Mouse (Mus musculus) cerebral cortex, adult 2 months (tissue): ENCODE data around the gene Ccm2.

Experiments
- WGBS: fragments of 180-500 bp; shearing (Covaris S2); methylation state at CpG from one replicate; pipeline ENCODE4 v1.1.7; 2018; 5-methylcytosine and 5-hydroxymethylcytosine counted together

The Ccm2 gene

DNA sequence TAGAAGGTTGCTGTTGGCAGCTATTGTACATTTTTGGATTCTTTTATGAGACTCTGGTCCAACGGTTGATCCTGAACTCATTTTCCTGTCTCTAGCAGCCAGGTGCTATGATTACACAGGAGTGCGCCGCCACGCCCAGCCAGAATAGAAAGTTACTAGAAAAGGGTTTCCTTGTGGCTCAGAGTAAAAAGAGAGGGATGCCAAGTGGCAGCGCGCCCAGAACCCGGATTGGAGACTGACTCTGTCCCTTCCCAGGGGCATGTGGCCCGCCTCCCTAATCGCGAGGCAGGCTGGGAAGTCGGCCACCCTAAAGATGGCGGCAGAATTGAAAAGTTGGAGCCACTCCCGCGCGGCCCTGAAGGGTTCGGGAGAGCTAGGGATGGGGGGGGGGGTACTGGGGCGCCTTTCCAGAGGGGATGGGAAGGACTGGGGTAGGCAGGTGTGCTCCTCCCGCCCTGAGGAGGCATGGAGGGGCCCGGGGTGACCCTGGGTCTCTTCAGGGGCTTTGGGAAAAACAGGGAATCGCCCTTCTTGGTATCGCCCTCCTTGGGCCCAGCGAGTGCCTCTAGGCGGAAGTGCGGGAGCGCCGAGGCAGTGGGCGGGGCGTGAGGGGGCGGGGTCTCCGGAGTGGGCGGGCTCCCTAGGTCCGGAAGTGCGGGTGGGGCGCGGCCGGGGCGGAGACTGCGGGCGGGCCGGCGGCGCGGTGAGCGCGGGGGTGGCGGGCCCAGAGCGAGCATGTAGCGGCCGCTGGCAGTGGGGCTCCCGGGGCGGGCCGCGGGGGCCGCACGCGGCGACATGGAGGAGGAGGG, at the start of gene Ccm2:
Ccm2 (plus strand) TSS at position 683 of the 809 bp plus-strand sequence.
- WGBS: 2% methylated on average over 32 of the region's 57 CpGs

DNA sequence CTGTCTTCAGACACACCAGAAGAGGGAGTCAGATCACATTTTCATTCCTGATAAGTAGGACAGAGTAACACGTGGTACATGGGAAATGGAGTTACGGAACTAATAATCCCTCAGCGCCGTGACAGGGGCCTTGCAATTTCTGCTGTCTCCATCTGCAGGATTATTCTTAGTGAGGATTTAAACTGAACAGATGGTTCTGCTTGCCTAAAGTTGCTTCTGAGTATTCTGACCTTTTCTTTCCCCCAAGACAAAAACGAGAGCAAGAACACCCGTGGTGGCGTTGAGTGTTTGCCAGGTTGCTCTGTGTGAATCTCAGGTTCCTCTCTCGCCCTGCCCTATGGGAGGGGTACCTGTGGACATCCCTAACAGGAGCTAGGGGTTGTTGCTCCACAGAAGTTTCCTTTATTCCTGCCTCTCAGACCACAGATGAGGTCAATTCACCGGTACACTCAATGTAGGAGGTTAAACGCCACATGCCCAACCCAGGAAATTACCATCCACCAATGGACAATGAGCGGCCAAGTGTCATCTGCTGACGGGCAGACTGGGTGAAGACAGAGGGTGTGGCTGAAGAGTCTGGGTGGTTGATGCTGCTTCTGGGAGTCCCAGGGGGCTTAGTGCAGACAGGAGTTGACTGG, 49.3 kb upstream of the Ccm2 start:
- 54% methylated on average over 12 of the region's 12 CpGs for WGBS

DNA sequence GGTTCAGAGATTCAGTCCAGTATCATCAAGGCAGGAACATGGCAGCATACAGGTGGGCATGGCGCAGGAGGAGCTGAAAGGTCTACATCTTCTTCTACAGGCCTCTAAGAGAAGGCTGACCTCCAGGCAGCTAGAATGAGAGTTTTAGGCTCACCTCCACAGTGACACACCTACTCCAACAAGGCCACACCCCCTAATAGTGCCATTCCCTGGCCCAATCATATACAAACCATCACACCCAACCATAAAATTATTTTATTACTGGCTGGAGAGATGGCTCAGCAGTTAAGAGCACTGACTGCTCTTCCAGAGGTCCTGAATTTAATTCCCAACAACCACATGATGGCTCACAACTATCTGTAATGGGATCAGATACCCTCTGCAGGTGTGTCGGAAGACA, 44.2 kb upstream of the Ccm2 start:
- WGBS: 98% methylated on average over 2 of the region's 2 CpGs

GRCm38 (mm10) chr11:6504226-6504625, 42.5 kb upstream of the Ccm2 start:
- 73% methylated on average over 3 of the region's 3 CpGs for WGBS

DNA sequence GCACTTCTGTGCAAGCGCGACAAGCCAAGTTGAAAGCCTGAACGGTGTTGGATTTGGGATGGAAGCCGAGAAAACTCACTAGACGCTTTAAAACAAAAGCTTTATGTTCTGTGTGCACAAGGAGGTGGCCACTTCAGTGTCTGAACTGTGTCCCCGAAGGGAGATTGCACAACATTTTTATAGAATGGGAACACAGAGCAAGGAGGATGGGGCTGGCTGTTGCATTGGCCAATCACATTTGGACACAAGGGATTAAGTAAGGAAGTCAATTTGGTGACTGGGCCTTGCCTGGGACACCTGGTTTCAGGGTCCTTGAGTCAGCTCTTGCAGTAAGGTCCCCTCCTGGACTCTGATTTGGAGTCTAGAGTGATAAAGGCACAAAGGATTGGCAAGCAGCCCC, 42.0 kb upstream of the Ccm2 start:
- 79% methylated on average over 6 of the region's 6 CpGs for WGBS

GRCm38 (mm10) chr11:6506516-6506915, 40.2 kb upstream of the Ccm2 start:
- WGBS: 84% methylated on average over 9 of the region's 9 CpGs

GRCm38 (mm10) chr11:6508269-6508876, 38.3 kb upstream of the Ccm2 start:
- WGBS: 44% methylated on average over 1 of the region's 1 CpGs

GRCm38 (mm10) chr11:6514837-6515236, 31.9 kb upstream of the Ccm2 start:
- 51% methylated on average over 7 of the region's 7 CpGs for WGBS

DNA sequence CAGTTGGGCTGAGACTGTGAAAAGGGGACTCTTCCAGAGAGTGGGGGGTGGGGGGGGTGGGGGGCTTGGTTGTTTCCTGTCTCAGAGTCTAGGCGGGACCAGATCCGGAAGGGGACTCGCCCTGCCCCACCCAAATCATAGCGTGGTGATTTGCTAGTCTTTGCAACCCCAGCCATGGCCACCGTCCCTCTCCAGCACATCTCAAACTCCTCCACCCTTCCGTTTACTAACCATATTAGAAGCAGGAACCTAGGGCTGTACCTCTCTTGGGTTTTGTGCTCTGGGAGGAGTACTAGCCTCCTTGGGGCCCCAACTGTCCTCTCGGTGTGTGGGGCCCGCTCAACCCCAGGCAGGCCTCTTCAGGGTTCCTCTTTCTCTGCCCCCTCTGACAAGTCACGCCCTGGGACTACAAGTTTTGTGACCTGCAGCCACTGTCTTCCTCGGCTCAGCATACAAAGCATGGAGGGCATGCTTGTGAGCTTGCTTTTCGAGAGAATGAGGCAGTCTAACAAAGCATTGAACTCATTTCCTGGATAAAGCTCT, 27.1 kb upstream of the Ccm2 start:
- WGBS: 79% methylated on average over 11 of the region's 11 CpGs

GRCm38 (mm10) chr11:6520507-6521173, 26.0 kb upstream of the Ccm2 start, which contains the start of gene Myo1g:
TSS of gene Myo1g (minus strand) at chr11:6520965.
- 79% methylated on average over 7 of the region's 7 CpGs for WGBS

- 64% methylated on average over 9 of the region's 9 CpGs for WGBS
These were observed 23.7 kb upstream of the Ccm2 start for GRCm38 (mm10) chr11:6522782-6523525.

DNA sequence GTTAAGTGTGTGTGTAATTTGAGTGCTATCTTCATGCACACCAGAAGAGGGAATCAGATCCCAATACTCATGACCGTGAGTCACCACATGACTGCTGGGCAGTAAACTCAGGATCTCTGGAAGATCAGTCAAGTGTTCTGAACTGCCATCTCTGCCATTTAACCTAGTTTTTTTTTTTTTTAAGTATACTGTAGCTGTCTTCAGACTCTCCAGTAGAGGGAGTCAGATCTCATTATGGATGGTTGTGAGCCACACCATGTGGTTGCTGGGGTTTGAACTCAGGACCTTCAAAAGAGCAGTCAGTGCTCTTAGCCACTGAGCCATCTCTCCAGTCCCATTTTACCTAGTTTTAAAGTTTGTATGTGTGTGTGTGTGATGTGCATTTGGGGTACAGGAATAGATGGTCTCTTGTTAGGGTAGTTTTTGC, 23.0 kb upstream of the Ccm2 start:
- WGBS: 75% methylated on average over 1 of the region's 1 CpGs

DNA sequence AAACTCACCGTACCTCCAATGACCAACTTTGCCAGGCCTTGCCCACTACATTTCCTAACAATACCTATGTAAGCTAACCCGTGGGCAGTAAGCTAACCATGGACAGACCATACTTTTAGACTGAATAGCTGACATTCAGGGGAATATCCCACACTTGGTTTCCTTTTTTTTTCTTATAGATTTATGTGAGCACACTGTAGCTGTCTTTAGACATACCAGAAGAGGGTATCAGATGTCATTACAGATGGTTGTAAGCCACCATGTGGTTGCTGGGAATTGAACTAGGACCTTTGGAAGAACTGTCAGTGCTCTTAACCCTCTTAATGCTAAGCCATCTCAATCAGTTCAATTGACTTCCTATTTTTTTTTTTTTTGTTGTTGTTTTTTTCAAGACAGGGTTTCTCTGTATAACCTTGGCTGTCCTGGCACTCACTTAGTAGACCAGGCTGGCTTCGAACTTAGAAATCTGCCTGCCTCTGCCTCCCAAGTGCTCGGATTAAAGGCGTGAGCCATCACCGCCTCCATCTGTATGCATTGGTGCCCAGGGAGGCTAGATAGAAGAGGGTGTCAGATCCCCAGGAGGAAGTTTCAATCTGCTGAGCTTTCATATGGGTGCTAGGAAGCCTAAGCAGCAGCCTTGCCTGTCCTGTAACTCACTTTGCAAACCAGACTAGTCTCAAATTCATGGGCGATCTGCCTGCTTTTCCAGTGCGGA, 22.4 kb upstream of the Ccm2 start:
- WGBS: 85% methylated on average over 8 of the region's 8 CpGs

- WGBS: 85% methylated on average over 4 of the region's 4 CpGs
These were observed 21.8 kb upstream of the Ccm2 start for GRCm38 (mm10) chr11:6524880-6525238.

DNA sequence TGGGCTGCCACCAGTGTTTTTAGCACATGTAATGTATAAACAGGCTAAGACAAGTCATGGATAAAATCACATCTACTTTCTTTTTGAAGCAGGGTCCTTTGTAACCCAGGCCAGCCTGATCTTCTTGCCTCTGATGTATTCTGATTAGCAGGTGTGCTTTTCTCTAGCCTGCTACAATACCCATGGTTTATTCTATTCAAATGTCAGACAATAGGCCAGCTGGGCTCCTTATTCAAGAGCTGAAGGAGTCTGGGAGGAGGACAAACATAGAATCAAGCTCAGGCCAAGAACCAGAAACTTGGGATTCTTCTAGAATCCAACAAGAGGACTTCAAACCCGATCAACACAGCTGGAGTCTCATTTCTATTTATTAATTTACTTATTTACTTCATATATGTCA, 21.4 kb upstream of the Ccm2 start:
- WGBS: 42% methylated on average over 1 of the region's 1 CpGs

DNA sequence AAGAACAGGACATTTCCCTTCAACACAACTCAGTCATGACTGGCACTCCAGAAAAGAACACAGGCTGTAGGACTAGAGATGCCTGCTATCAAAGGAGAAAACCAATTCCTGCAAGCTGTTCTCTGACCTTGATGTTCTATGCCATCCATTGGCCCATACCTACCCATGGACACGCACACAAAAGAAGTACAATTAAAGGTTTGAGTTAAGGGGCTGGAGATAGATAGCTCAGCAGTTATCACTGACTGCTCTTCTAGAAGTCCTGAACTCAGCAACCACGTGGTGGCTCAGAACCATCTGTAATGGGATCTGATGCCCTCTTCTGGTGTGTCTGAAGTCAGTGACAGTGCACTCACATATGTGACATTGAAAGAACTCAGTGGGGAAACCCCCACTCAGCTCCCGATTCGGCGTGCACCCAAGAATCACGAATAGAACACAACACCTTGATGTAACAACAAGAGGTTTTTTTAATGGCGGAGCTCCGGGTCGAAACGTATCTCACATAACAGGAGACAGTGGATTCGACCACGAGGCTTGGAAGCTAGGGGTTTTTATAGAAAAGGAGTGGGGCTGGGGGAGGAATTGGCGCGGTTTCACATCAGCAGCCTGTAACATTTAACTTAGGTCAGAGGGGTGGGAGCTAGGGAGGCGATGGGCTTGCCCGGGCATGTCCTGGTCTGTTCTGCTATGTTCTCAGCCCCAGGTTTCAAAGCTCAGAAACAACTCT, 20.0 kb upstream of the Ccm2 start:
- 70% methylated on average over 15 of the region's 16 CpGs for WGBS

- WGBS: 19% methylated on average over 10 of the region's 10 CpGs
These were observed 19.2 kb upstream of the Ccm2 start for GRCm38 (mm10) chr11:6527256-6528185.

DNA sequence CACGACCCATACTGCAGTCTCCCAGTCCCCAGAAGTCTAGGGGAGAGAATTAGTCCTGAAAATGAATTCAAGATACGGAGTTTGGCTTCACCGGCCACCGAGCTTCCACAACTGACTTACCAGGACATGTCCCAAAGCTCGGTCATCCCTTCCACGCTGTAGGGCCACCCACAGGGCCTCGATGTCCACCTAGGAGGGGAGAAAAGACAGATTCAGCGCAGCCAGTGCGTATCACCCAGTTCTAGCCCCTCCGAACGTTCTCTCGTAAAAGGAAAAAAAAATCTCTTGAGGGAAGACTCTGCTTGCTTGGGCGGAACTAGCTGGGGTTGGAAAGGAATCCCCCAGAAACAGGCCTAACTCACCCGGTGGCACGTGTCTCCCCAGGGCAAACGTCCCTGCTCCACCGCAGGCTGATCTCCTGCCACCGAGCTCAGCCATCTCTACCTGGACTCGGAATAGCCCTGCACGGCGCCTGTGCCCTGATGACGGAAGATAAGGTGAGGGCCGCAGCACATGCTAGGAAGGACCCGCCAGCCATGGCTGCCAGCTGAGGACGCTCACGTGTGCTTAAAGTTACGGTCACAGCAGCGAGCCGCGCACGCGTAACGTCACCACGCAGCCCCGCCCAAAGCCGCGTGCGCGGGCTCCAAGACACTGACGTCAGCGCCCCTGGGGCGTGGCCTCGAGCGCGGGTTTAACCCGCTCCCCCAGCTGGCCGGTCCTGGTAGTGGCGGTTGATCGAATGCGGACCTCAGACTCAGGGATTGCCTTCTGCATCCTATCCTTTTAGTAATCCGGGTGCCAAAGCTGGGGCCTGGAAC, 18.3 kb upstream of the Ccm2 start:
- WGBS: under 1% methylated on average over 51 of the region's 51 CpGs
